Mouse (Mus musculus) testis, adult 2 months (tissue): ENCODE data around the gene Kat8. TPM values are rescaled to one million over a fixed set of nuclear protein-coding genes. Genes with fewer than 3 reads are reported as not detected.

ENCODE experiments used
- H3K27ac ChIP-seq: fragments of 200-500 bp; 2 replicates; pipeline ENCODE4 v1.5.1; 2012; ENCODE audit warnings: low read depth, low read length; ENCODE audit not compliant: control insufficient read depth, insufficient read depth
- H3K27me3 ChIP-seq: fragments of 200-500 bp; 2 replicates; pipeline ENCODE4 v1.6.1; 2012; ENCODE audit warnings: mild to moderate bottlenecking, low read length, moderate library complexity; ENCODE audit not compliant: control insufficient read depth, insufficient read depth
- H3K36me3 ChIP-seq: fragments of 200-500 bp; 2 replicates; pipeline ENCODE4 v1.6.1; 2012; ENCODE audit warnings: mild to moderate bottlenecking, low read length; ENCODE audit not compliant: control insufficient read depth, insufficient read depth
- H3K4me1 ChIP-seq: fragments of 200-500 bp; 2 replicates; pipeline ENCODE4 v1.6.1; 2012; ENCODE audit warnings: low read length; ENCODE audit not compliant: control insufficient read depth, insufficient read depth
- H3K4me3 ChIP-seq: fragments of 200-500 bp; 2 replicates; pipeline ENCODE4 v1.5.1; 2012; ENCODE audit warnings: low read depth, mild to moderate bottlenecking, low read length, moderate library complexity, mixed read lengths; ENCODE audit not compliant: control insufficient read depth
- CTCF ChIP-seq: fragments of 200-500 bp; IDR thresholded peaks from 2 replicates; pipeline ENCODE4 v1.5.1; 2012; ENCODE audit warnings: low read depth, mild to moderate bottlenecking, inconsistent platforms, low read length, moderate library complexity; ENCODE audit not compliant: control insufficient read depth, insufficient read depth, insufficient replicate concordance
- POLR2A ChIP-seq: fragments of 200-500 bp; IDR thresholded peaks from 2 replicates; pipeline ENCODE4 v1.6.1; 2012; ENCODE audit warnings: low read depth, mild to moderate bottlenecking, inconsistent platforms, low read length, moderate library complexity; ENCODE audit not compliant: control insufficient read depth
- polyA plus RNA-seq: library from polyadenylated mRNA; depleted of rRNA; stranded (reverse); fragments of >200 nt; gene quantifications from 2 replicates; pipeline ENCODE4 v1.2.3, GENCODE M21; 2012

Gene Kat8
- polyA plus RNA-seq, 1 experiment: 98.4 TPM

DNA sequence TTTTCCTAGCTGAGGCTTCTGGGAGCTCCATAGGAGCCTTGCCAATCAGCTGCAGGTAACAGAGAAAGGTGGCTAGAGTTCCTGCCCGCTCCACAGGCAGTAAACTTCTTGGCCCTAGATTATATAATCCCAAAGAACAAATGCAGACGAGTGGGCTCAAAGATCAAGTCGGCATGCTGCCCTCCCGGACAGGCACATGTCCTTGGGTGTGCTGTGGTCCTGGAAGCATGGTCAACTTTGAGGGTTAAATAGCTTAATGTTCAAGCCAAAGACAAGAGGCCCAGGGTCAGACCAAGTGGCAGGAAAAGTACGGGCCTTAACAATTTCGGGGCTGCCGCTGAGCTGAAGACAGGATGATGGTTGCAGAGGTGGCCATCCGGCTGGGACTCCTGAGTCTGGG is 13.8 kb downstream of the Kat8 start:
- TF ChIP-seq POLR2A (no peak), CTCF (no peak)
- Histone ChIP-seq H3K27ac (no peak overlapping the region), H3K36me3 (peaks cover 2% of the 10 kb centered on the region), H3K4me1 (peaks cover 19% of the 10 kb centered on the region), H3K4me3 (no peak overlapping the region), H3K27me3 (no peaks in the 10 kb centered on the region)

DNA sequence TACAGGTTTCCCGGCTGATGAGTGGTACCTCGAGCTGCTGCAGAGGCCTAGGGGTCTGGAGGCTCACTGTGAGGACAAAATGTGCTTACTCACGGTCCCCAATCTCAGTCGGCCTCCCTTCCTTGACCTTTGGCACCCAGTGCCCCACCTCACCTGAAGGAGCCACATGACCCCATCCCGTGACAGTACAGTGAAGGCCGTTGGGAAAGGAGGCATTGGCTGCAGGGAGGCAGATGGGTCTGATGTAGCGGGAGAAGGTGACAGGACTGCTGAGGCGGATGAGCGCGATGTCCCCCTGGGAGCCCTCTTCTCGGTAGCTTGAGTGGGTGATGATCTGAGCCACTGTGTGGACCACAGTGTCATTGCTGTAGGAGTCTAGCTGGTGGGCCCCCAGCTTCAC is 14.5 kb downstream of the Kat8 start:
- no peak overlapping the region for H3K27ac ChIP-seq
- no peaks in the 10 kb centered on the region for H3K27me3 ChIP-seq
- TF ChIP-seq CTCF (no peak), POLR2A (no peak)
- H3K36me3 ChIP-seq: peaks cover 2% of the 10 kb centered on the region
- H3K4me3 ChIP-seq: no peak overlapping the region
- peaks cover 19% of the 10 kb centered on the region for H3K4me1 ChIP-seq

- H3K27ac ChIP-seq: no peak overlapping the region
- H3K36me3 ChIP-seq: peaks cover 2% of the 10 kb centered on the region
- no peaks in the 10 kb centered on the region for H3K27me3 ChIP-seq
- peaks cover 19% of the 10 kb centered on the region for H3K4me1 ChIP-seq
- TF ChIP-seq POLR2A (no peak), CTCF (no peak)
- no peak overlapping the region for H3K4me3 ChIP-seq
Measured at GRCm38 (mm10) chr7:127927726-127928125, 15.4 kb downstream of the Kat8 start.

DNA sequence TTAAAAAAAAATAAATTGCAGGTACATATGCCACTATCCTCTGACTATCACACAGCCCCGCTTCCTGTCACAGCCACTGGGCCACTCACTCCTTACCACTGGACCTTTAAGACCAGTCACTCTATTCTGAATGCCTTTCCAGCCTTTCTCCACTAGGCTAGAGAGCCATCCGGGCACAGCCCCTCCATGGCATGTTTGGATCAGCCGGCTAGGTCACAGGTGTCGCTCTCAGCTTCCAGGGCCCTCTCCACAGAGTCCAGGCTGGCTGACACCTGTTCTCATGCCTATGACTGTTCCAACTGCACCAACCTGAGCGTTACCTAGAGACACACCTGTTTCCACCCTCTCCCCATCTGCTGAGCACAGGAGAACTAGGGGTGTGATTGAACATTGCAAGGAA is 16.3 kb downstream of the Kat8 start:
- Histone ChIP-seq H3K27ac (no peak overlapping the region), H3K36me3 (peaks cover 2% of the 10 kb centered on the region), H3K27me3 (no peaks in the 10 kb centered on the region), H3K4me3 (no peak overlapping the region), H3K4me1 (peaks cover 18% of the 10 kb centered on the region)
- no peak for TF ChIP-seq POLR2A

DNA sequence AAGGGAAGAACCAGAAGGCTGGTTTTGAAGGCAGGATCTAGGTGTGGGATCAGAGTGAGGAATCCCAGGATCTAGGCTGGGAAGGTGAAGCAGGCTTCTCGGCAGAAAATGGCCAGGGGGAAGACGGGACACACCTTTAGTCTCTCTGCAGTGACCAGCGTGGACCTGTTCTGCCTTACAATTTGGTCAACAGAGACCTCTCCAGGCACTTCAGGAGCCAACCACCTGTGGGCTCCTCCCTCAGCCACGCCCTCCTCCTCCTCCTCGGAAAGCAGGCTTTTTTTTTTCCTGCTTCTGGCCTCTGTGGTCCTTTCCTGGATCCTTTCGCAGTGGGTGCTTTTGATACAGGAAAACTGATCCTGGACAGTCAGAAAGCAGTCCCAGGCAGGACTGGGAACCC is 17.6 kb downstream of the Kat8 start, which contains the start of gene Prss8:
Prss8 (minus strand) TSS at position 182 of the 400 bp plus-strand sequence.
- Histone ChIP-seq H3K4me1 (peaks cover 14% of the 10 kb centered on the region), H3K27me3 (no peaks in the 10 kb centered on the region), H3K27ac (no peak within 1 kb of the TSS), H3K4me3 (peak within 1 kb of the TSS; percentile 4; the same call in 1 of the 2 replicates), H3K36me3 (peaks cover 2% of the 10 kb centered on the region; the same call in 1 of the 2 replicates)
- TF ChIP-seq CTCF: no peak
- TF ChIP-seq POLR2A: no peak

DNA sequence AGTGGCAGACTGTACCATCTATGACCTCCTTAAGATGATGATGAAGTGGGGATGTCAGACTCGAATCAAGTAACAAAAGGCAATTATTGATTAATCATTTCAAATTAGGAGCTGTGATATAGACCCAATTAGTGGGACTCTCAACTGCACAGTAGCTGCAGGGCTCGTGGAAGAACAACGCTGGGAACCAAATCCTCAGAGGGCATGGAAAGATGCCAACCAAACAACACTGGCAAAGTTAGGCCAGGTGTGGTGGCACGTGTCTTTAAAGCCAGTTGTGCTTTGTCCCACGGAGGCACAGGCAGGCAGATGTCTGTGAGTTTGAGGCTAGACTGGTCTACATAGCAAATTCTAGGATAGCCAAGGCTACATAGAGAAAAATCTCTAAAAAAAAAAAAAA is 18.3 kb downstream of the Kat8 start:
- H3K36me3 ChIP-seq: peaks cover 2% of the 10 kb centered on the region; the same call in 1 of the 2 replicates
- TF ChIP-seq CTCF: no peak
- TF ChIP-seq POLR2A: no peak
- H3K27me3 ChIP-seq: no peaks in the 10 kb centered on the region
- peaks cover 18% of the 10 kb centered on the region for H3K4me1 ChIP-seq
- no peak overlapping the region for H3K27ac ChIP-seq
- no peak overlapping the region for H3K4me3 ChIP-seq

DNA sequence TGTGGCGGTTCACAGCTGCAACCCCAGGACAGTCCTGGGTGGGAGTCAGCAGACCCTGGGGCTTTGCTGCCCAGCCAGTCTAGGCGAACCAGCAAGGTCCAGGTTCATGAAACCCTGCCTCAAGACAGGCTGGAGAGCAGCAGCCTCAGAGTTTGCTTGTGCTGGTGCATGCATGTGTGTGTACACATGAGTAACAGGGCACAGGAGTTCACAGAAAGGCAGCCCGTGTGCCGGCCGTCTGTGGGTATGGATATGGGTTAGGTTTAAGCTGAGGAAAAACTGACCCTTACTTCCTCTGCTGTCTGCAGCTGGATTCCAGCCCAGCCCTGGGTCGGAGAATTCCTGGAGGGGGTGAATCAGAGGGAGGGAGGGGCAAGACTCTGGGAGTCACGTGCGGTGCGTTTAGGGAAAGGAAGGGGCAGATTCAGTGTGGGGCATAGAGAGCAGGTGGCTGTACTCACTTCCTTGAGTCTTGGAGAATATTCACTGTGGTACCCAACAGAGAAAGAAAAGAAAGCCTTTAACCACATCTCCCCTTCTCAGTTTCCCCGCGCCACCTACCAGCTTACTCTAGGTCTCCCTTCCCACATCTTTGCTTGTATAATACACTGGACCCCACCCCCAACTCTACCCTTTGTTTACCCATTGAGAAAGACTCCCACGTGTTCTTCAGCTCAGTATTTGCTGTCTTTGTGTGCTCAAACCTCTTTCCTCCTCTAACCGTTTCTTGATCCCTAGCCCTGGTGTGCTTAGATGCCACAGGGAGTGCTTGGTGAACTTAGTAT is 19.2 kb downstream of the Kat8 start:
- no peaks in the 10 kb centered on the region for H3K27me3 ChIP-seq
- H3K36me3 ChIP-seq: no peaks in the 10 kb centered on the region
- no peak overlapping the region for H3K4me3 ChIP-seq
- no peak overlapping the region for H3K27ac ChIP-seq
- TF ChIP-seq CTCF: no peak
- no peak for TF ChIP-seq POLR2A
- peaks cover 25% of the 10 kb centered on the region for H3K4me1 ChIP-seq
